ENCODE assay signal across 14 mouse cellular contexts in genomic region chr3:84293666-84294595, GRCm38 (mm10). TPM values are rescaled to one million over a fixed set of nuclear protein-coding genes. Genes with fewer than 3 reads are reported as not detected.
DNase-seq lines count a peak whose midpoint lies in the region; ATAC-seq lines count a peak whose summit lies in the region.
"Had no signal": no experiment of that assay in that cellular context is flagged by ENCODE, and none has a peak within 500 bp of the region (broad histone marks: within the 10 kb centered on the region; RNA-seq: fewer than 3 reads in every experiment).

No protein-coding gene starts in this region.

- no peaks in the 10 kb centered on the region for H3K36me3 ChIP-seq in hindbrain, embryonic 13.5 days
- no peaks in the 10 kb centered on the region for H3K36me3 ChIP-seq in hindbrain, embryonic 11.5 days (ENCODE audit: control insufficient read depth, insufficient read depth, low read length)
- peaks cover 8% of the 10 kb centered on the region for H3K36me3 ChIP-seq in midbrain, embryonic 13.5 days
- 0 out of 2 replicates have a peak, but pooled peaks cover 3% of the 10 kb centered on the region for H3K36me3 ChIP-seq in midbrain, embryonic 14.5 days (ENCODE audit: control insufficient read depth, insufficient read depth, low read length)

- no peak for ATAC-seq in hindbrain, embryonic 13.5 days (ENCODE audit: low FRiP score)
- no peak for ATAC-seq in hindbrain, embryonic 11.5 days (ENCODE audit: low FRiP score)
- ATAC-seq in midbrain, embryonic 13.5 days: no peak
- ATAC-seq in midbrain, embryonic 14.5 days (ENCODE audit: low FRiP score, low TSS enrichment): no peak

- H3K9me3 ChIP-seq in hindbrain, embryonic 13.5 days: no peaks in the 10 kb centered on the region
- no peaks in the 10 kb centered on the region for H3K9me3 ChIP-seq in hindbrain, embryonic 11.5 days (ENCODE audit: control insufficient read depth, low read length)
- no peaks in the 10 kb centered on the region for H3K9me3 ChIP-seq in midbrain, embryonic 13.5 days
- H3K9me3 ChIP-seq in midbrain, embryonic 14.5 days (ENCODE audit: control insufficient read depth, low read length): no peaks in the 10 kb centered on the region

- intact Hi-C loops in left cerebral cortex, postnatal 14 days (cut with DNase I): no loop called here

- H3K4me3 ChIP-seq in hindbrain, embryonic 13.5 days: no peak overlapping the region
- H3K4me3 ChIP-seq in hindbrain, embryonic 11.5 days (ENCODE audit: low read depth, low read length): no peak overlapping the region
- no peak overlapping the region for H3K4me3 ChIP-seq in midbrain, embryonic 13.5 days (replicated peaks)
- no peak overlapping the region for H3K4me3 ChIP-seq in midbrain, embryonic 14.5 days (replicated peaks; ENCODE audit: low read depth, low read length)

- DNase-seq in hindbrain, embryonic 11.5 days (ENCODE audit: low spot score): no peak
- no peak for DNase-seq in midbrain, embryonic 14.5 days
- peak; percentile 53 to 85 for DNase-seq in kidney, adult 8-10 months
- DNase-seq in yolk sac, embryonic 10.5 days (ENCODE audit: low spot score): peak; percentile 58
- DNase-seq in left cerebral cortex, postnatal 14 days (ENCODE audit: low spot score in 2 of 2): no peak
- DNase-seq in spleen, postnatal 36 days (ENCODE audit: low spot score in 2 of 2): no peak
- DNase-seq: cerebellum, adult 18-20 months; lung, postnatal 4 days; right cerebral cortex, adult 18-20 months had no signal

- H3K4me1 ChIP-seq in hindbrain, embryonic 13.5 days (replicated peaks): peaks cover 33% of the 10 kb centered on the region
- no peaks in the 10 kb centered on the region for H3K4me1 ChIP-seq in hindbrain, embryonic 11.5 days (replicated peaks; ENCODE audit: control insufficient read depth, insufficient read depth, low read length)
- H3K4me1 ChIP-seq in midbrain, embryonic 13.5 days (replicated peaks): peaks cover 40% of the 10 kb centered on the region
- peaks cover 2% of the 10 kb centered on the region; the same call in 1 of the 2 replicates for H3K4me1 ChIP-seq in midbrain, embryonic 14.5 days (ENCODE audit: control insufficient read depth, insufficient read depth, low read length)

- WGBS in hindbrain, embryonic 13.5 days: 65% methylated on average over 13 of the region's 13 CpGs
- WGBS in hindbrain, embryonic 11.5 days: 78% methylated on average over 13 of the region's 13 CpGs
- WGBS in midbrain, embryonic 13.5 days: 61% methylated on average over 13 of the region's 13 CpGs
- WGBS in midbrain, embryonic 14.5 days: 57% methylated on average over 13 of the region's 13 CpGs

- H3K27me3 ChIP-seq in hindbrain, embryonic 13.5 days: no peaks in the 10 kb centered on the region
- H3K27me3 ChIP-seq in hindbrain, embryonic 11.5 days (ENCODE audit: control insufficient read depth, insufficient read depth, low read length): no peaks in the 10 kb centered on the region
- no peaks in the 10 kb centered on the region for H3K27me3 ChIP-seq in midbrain, embryonic 13.5 days
- H3K27me3 ChIP-seq in midbrain, embryonic 14.5 days (ENCODE audit: control insufficient read depth, insufficient read depth, low read length): no peaks in the 10 kb centered on the region

- no peak overlapping the region for H3K9ac ChIP-seq in hindbrain, embryonic 13.5 days
- no peak overlapping the region for H3K9ac ChIP-seq in hindbrain, embryonic 11.5 days (ENCODE audit: low read depth, low read length)
- H3K9ac ChIP-seq in midbrain, embryonic 13.5 days (replicated peaks): no peak overlapping the region
- H3K9ac ChIP-seq in midbrain, embryonic 14.5 days (replicated peaks; ENCODE audit: low read length): no peak overlapping the region
- H3K9ac ChIP-seq: liver, embryonic 14.5 days had no signal

- no peak overlapping the region for H3K4me2 ChIP-seq in hindbrain, embryonic 13.5 days
- no peak overlapping the region for H3K4me2 ChIP-seq in hindbrain, embryonic 11.5 days (replicated peaks; ENCODE audit: low read depth, low read length)
- H3K4me2 ChIP-seq in midbrain, embryonic 13.5 days (replicated peaks): no peak overlapping the region
- no peak overlapping the region for H3K4me2 ChIP-seq in midbrain, embryonic 14.5 days (ENCODE audit: low read length)

- H3K27ac ChIP-seq in hindbrain, embryonic 13.5 days: peak overlapping the region; percentile 0; the same call in 1 of the 2 replicates
- H3K27ac ChIP-seq in hindbrain, embryonic 11.5 days (ENCODE audit: low read depth, low read length): no peak overlapping the region
- peak overlapping the region; percentile 15; the same call in 1 of the 2 replicates for H3K27ac ChIP-seq in midbrain, embryonic 13.5 days
- no peak overlapping the region for H3K27ac ChIP-seq in midbrain, embryonic 14.5 days (replicated peaks; ENCODE audit: low read depth, low read length)
- H3K27ac ChIP-seq: liver, embryonic 14.5 days had no signal

RNA-seq across cellular contexts. Expression of gene Trim2, which starts 12.7 kb away (rescaled TPM):
- 131 and 137 TPM in 2 replicates for polyA plus RNA-seq in hindbrain, embryonic 13.5 days (2015; fragmentation: Nextera tagmentation; extraction: Ambion mirVana)
- polyA plus RNA-seq in hindbrain, embryonic 11.5 days (2014; fragmentation: Nextera tagmentation; extraction: Ambion mirVana): 104 and 109 TPM in 2 replicates
- 165 and 177 TPM in 2 replicates for polyA plus RNA-seq in midbrain, embryonic 13.5 days (2015; fragmentation: Nextera tagmentation; extraction: Ambion mirVana)
- polyA plus RNA-seq in midbrain, embryonic 14.5 days (2014; fragmentation: Nextera tagmentation; extraction: Ambion mirVana): 144 and 154 TPM in 2 replicates
- total RNA-seq in left cerebral cortex, postnatal 14 days (2021): 100 to 1,000 TPM; 190 to 200 TPM
- total RNA-seq: granulocyte monocyte progenitor cell, adult 5-6 weeks; monocyte, adult 5-6 weeks had no signal

Comparison
In these comparisons a context has a peak if more than half of its experiments do, and no peak if none do; other contexts are left out.
1. H3K27ac ChIP-seq: peak in hindbrain, embryonic 13.5 days (single experiment) and midbrain, embryonic 13.5 days (single experiment); none in hindbrain, embryonic 11.5 days (single experiment) and midbrain, embryonic 14.5 days (single experiment).
2. DNase-seq: peak in kidney, adult 8-10 months (2 of 2) and yolk sac, embryonic 10.5 days (single experiment); none in hindbrain, embryonic 11.5 days (single experiment), midbrain, embryonic 14.5 days (single experiment), left cerebral cortex, postnatal 14 days (0 of 2) and spleen, postnatal 36 days (0 of 2).